Mouse (Mus musculus) myocyte (in vitro differentiated cells): ENCODE results near the gene Alg14. TPM values are rescaled to one million over a fixed set of nuclear protein-coding genes. Genes with fewer than 3 reads are reported as not detected.

Experiments
- H3K27me3 ChIP-seq: one replicate; pipeline ENCODE4 v1.6.1; 2011; ENCODE audit not compliant: control insufficient read depth, insufficient read depth, insufficient read length
- H3K36me3 ChIP-seq: one replicate; pipeline ENCODE4 v1.6.1; 2011; ENCODE audit not compliant: control insufficient read depth, insufficient read depth
- H3K4me2 ChIP-seq: one replicate; pipeline ENCODE4 v1.6.1; 2011; ENCODE audit warnings: low read depth, control low read depth
- H3K4me3 ChIP-seq: one replicate; pipeline ENCODE4 v1.5.1; 2011; ENCODE audit warnings: mild to moderate bottlenecking, control low read depth, moderate library complexity
- H3K79me2 ChIP-seq: one replicate; pipeline ENCODE4 v1.6.1; 2011; ENCODE audit not compliant: control insufficient read depth, insufficient read depth
- H3ac ChIP-seq: one replicate; pipeline ENCODE4 v1.6.1; 2011; ENCODE audit not compliant: control insufficient read depth, insufficient read length
- CEBPB ChIP-seq: IDR thresholded peaks from 2 replicates; pipeline ENCODE4 v1.6.1; 2011; ENCODE audit warnings: mild to moderate bottlenecking, moderate library complexity; ENCODE audit not compliant: poor library complexity, insufficient read depth, severe bottlenecking
- E2F4 ChIP-seq: IDR thresholded peaks from one replicate; pipeline ENCODE4 v1.6.1; 2011; ENCODE audit warnings: mild to moderate bottlenecking, control low read depth, moderate library complexity; ENCODE audit not compliant: insufficient read depth
- MAX ChIP-seq: IDR thresholded peaks from one replicate; pipeline ENCODE4 v1.6.1; 2011; ENCODE audit warnings: low read depth, mild to moderate bottlenecking, control low read depth
- MYOD1 ChIP-seq, 3 experiments: IDR thresholded peaks; one replicate each; pipeline ENCODE4 v1.6.1; 2011; ENCODE audit warnings: control low read depth in 2 of 3, low read depth in 2 of 3, mild to moderate bottlenecking in 2 of 3, moderate library complexity in 1 of 3; ENCODE audit not compliant: insufficient read length in 2 of 3, control insufficient read depth in 1 of 3
- MYOG ChIP-seq, 3 experiments: IDR thresholded peaks; one replicate each; pipeline ENCODE4 v1.6.1; 2011; ENCODE audit warnings: control low read depth in 2 of 3, low read depth in 2 of 3, mild to moderate bottlenecking in 2 of 3; ENCODE audit not compliant: insufficient read length in 2 of 3, control insufficient read depth in 1 of 3, insufficient read depth in 1 of 3
- POLR2A ChIP-seq: IDR thresholded peaks from one replicate; pipeline ENCODE4 v1.6.1; 2011; ENCODE audit warnings: low read depth, mild to moderate bottlenecking, control low read depth, moderate library complexity; ENCODE audit not compliant: insufficient read length
- POLR2AphosphoS2 ChIP-seq: IDR thresholded peaks from one replicate; pipeline ENCODE4 v1.6.1; 2011; ENCODE audit warnings: low read depth, control low read depth; ENCODE audit not compliant: insufficient read length
- REST ChIP-seq: IDR thresholded peaks from one replicate; pipeline ENCODE4 v1.6.1; 2011; ENCODE audit warnings: mild to moderate bottlenecking, control low read depth, moderate library complexity; ENCODE audit not compliant: insufficient read depth, insufficient read length
- SRF ChIP-seq: IDR thresholded peaks from one replicate; pipeline ENCODE4 v1.6.1; 2011; ENCODE audit warnings: low read depth; ENCODE audit not compliant: control insufficient read depth, insufficient read length
- TCF12 ChIP-seq: IDR thresholded peaks from one replicate; pipeline ENCODE4 v1.6.1; 2011; ENCODE audit warnings: mild to moderate bottlenecking, control low read depth; ENCODE audit not compliant: poor library complexity, insufficient read depth, severe bottlenecking
- TCF3 ChIP-seq: IDR thresholded peaks from one replicate; pipeline ENCODE4 v1.6.1; 2011; ENCODE audit warnings: low read depth, control low read depth; ENCODE audit not compliant: insufficient read length
- USF1 ChIP-seq: IDR thresholded peaks from one replicate; pipeline ENCODE4 v1.6.1; 2011; ENCODE audit warnings: low read depth, mild to moderate bottlenecking, control low read depth, moderate library complexity
- polyA plus RNA-seq: library from polyadenylated mRNA; unstranded; fragments of >200 nt; fragmentation: generic; extraction: Trizol; gene quantifications from one replicate; pipeline ENCODE4 v1.2.1, GENCODE M21; 2012; ENCODE audit warnings: missing spikeins

Gene Alg14
- polyA plus RNA-seq, 1 experiment: 14.8 TPM

- H3K4me2 ChIP-seq: no peak overlapping the region
- H3K79me2 ChIP-seq: no peaks in the 10 kb centered on the region
- H3K4me3 ChIP-seq: no peak overlapping the region
- no peaks in the 10 kb centered on the region for H3K36me3 ChIP-seq
- TF ChIP-seq MYOG (IDR thresholded peaks at IDR 0.05; ENCODE audit: control insufficient read depth in 1 of 3, insufficient read depth in 1 of 3, insufficient read length in 2 of 3, low read depth in 2 of 3) (peak in 2 of 3 experiments; percentile 69 to 83), POLR2AphosphoS2 (no peak), REST (no peak), POLR2A (no peak), TCF3 (no peak), CEBPB (no peak), SRF (no peak), TCF12 (no peak), E2F4 (no peak), USF1 (no peak), MYOD1 (IDR thresholded peaks at IDR 0.05; ENCODE audit: control insufficient read depth in 1 of 3, insufficient read length in 2 of 3, low read depth in 2 of 3) (peak in 2 of 3 experiments; percentile 51 to 59), MAX (no peak)
- no peaks in the 10 kb centered on the region for H3K27me3 ChIP-seq
- H3ac ChIP-seq: no peak overlapping the region
Measured at GRCm38 (mm10) chr3:121373897-121374441, 82.4 kb downstream of the Alg14 start.

GRCm38 (mm10) chr3:121375541-121376129 is 84.1 kb downstream of the Alg14 start:
- no peaks in the 10 kb centered on the region for H3K36me3 ChIP-seq
- H3K4me2 ChIP-seq: peak overlapping the region; percentile 44
- H3K4me3 ChIP-seq: no peak overlapping the region
- no peaks in the 10 kb centered on the region for H3K27me3 ChIP-seq
- TF ChIP-seq MYOD1 (IDR thresholded peaks at IDR 0.05; ENCODE audit: control insufficient read depth in 1 of 3, insufficient read length in 2 of 3, low read depth in 2 of 3): peak in 2 of 3 experiments; percentile 10 to 23
- peak; percentile 25 for TF ChIP-seq TCF12
- no peak for TF ChIP-seq POLR2AphosphoS2
- H3ac ChIP-seq: no peak overlapping the region
- H3K79me2 ChIP-seq: no peaks in the 10 kb centered on the region

GRCm38 (mm10) chr3:121378708-121379612 is 87.4 kb downstream of the Alg14 start:
- Histone ChIP-seq H3K4me3 (no peak overlapping the region), H3K27me3 (no peaks in the 10 kb centered on the region), H3ac (no peak overlapping the region), H3K79me2 (no peaks in the 10 kb centered on the region), H3K36me3 (no peaks in the 10 kb centered on the region), H3K4me2 (peak overlapping the region; percentile 98)
- no peak for TF ChIP-seq SRF
- no peak for TF ChIP-seq E2F4
- no peak for TF ChIP-seq POLR2AphosphoS2
- TF ChIP-seq MYOD1 (IDR thresholded peaks at IDR 0.05; ENCODE audit: control insufficient read depth in 1 of 3, insufficient read length in 2 of 3, low read depth in 2 of 3): no peak
- no peak for TF ChIP-seq USF1
- no peak for TF ChIP-seq MYOG (IDR thresholded peaks at IDR 0.05; ENCODE audit: control insufficient read depth in 1 of 3, insufficient read depth in 1 of 3, insufficient read length in 2 of 3, low read depth in 2 of 3)
- no peak for TF ChIP-seq MAX
- TF ChIP-seq CEBPB: no peak
- no peak for TF ChIP-seq POLR2A
- no peak for TF ChIP-seq REST
- TF ChIP-seq TCF3: no peak
- TF ChIP-seq TCF12: no peak

- Histone ChIP-seq H3K36me3 (no peaks in the 10 kb centered on the region), H3K79me2 (no peaks in the 10 kb centered on the region), H3K4me3 (no peak overlapping the region), H3ac (no peak overlapping the region), H3K27me3 (no peaks in the 10 kb centered on the region), H3K4me2 (peak overlapping the region; percentile 98)
- TF ChIP-seq REST (no peak), TCF3 (peak; percentile 17), SRF (peak; percentile 60), POLR2AphosphoS2 (peak; percentile 44), USF1 (peak; percentile 61), CEBPB (no peak), MAX (no peak), TCF12 (peak; percentile 46), MYOD1 (IDR thresholded peaks at IDR 0.05; ENCODE audit: control insufficient read depth in 1 of 3, insufficient read length in 2 of 3, low read depth in 2 of 3) (peak in 2 of 3 experiments; percentile 45 to 79), MYOG (IDR thresholded peaks at IDR 0.05; ENCODE audit: control insufficient read depth in 1 of 3, insufficient read depth in 1 of 3, insufficient read length in 2 of 3, low read depth in 2 of 3) (peak in 2 of 3 experiments; percentile 51 to 81), POLR2A (peak; percentile 63), E2F4 (no peak)
Measured at GRCm38 (mm10) chr3:121379699-121380098, 88.1 kb downstream of the Alg14 start.
